Mouse (Mus musculus) right cerebral cortex, postnatal 25 days (tissue): ENCODE data around the gene Mtr.
"Not testable (repeated sequence)": the region's sequence is repeated elsewhere in the genome, so short reads cannot be mapped to it uniquely, and the experiment has no call there.

Experiments
- DNase-seq: peaks from one replicate; pipeline ENCODE4 v3.0.0; 2022

The Mtr gene

DNA sequence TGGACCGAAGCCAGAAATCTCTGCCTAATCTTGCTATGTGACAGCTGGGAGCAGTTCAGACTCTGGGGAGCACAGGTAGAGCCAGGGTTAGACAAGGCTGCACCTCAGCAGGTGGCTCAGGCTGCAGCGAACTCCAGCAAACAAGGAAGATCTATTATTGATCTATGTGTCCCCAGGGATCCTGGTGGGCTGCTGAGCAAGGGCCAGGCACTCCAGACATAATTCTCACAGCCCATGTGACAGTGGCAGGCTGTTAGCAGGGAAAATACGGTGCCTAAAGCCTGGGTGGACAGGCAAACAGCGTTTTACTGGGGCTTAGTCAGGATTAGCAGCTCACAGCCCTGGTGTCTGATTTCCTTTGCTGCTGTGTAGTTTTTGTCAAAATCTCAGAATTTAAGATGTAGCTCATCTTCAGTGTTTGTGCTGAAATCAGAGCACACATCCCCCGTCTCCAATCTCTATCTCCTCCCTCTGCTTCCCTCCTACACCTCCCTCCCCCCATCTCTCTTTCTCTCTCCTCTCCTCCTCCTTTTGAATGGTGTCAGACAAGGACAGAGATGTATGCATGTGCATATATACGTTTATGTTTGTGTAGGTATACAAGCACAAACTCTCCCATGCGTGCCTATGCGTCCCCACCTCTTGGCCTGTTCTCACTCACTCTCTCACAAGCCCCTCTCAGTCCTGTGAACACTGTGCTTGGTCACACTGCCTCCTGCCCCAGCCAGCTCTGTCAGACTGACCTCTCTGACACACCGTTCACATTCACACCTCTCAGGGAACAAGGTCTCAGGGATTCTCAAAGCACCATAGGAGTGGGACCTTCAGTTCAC lies 98.4 kb downstream of the Mtr start:
- no peak for DNase-seq

DNA sequence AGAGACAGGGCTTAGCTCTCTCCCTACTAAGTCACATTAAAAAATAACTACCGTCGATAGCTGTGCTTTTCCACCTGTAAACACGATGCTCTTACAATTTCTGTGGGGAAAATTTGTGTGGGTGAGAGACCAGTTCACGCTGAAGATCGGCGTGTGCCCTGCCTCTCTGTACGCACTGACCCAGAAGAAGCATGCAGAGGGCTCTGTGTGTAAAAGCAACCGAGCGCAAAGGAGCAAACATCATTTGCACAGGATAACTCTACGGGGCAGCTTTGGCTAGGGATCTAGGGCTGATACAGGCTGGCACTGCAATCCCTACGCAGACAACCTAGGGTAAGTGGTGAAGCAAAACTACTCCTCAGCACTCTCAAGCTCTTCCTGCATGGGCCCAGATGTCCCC lies 104.0 kb downstream of the Mtr start:
- DNase-seq: no peak

- DNase-seq: no peak
Observed at GRCm38 (mm10) chr13:12146918-12147507, 110.9 kb downstream of the Mtr start.

DNA sequence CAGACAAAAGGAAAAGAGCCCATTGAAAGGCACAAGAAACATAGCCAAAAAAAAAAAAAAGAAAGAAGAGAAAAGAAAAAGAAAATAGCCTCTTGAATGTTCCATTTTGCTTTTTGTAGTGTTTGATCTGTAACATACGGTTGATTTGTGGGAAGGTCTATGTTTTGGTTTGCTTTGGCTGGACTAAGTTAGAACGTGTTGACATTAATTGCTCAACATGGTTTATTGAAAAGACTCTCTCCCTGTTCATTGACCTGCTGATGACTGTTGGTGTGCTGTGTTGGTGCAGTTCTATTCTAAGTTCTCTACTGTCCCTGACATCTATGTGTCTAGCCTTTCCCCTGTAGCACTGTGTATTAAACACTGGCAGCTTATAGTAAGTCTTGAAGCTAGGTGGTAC lies 111.5 kb downstream of the Mtr start:
- no peak for DNase-seq

- DNase-seq: no peak
Observed at GRCm38 (mm10) chr13:12143347-12143746, 114.6 kb downstream of the Mtr start.

DNA sequence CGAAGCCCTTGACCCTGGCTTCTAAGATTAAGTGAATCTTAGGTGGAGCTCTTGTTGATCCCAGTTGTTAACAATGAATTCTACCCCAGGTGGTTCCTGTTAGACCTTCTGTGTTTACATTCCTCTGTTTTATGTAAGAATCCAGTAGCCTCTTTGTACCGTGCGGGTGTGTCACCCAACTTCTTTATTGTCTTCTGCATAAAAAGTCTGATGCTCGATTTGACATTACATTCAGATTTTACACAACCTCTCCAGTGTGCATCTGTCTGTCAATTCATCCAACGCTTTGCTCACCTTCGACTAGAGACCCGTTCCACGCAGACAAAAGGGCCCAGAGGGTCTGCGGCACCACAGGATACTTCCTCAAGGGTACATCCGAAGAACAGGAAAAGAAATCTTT lies 121.5 kb downstream of the Mtr start:
- DNase-seq: not testable (repeated sequence)

DNA sequence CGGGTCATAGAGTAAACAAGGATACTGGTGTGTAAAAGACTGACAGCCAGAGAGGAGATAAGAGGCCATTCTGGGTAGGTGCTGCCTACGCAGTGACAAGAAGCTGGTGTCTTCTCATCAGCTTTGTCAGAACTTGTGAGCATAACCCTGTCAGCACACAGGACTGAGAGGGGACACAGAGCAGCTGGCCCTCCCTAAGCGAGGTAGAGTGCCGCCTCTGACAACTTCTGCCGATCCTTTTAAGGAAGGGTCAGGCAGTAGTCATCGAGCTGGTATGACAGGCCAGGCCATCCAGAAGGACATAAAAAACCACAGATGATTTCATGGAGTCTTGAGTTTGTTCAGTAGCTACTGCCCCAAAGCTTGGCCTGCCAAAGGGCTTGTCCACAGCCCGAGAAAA lies 124.4 kb downstream of the Mtr start:
- DNase-seq: no peak
